In genomic region chr2:32082229-32082628, GRCm38 (mm10) we compare ENCODE assay signal across 9 mouse cellular contexts. TPM values are rescaled to one million over a fixed set of nuclear protein-coding genes. Genes with fewer than 3 reads are reported as not detected.
DNase-seq lines count a peak whose midpoint lies in the region; ATAC-seq and TF ChIP-seq lines count a peak whose summit lies in the region.
"Had no signal": no experiment of that assay in that cellular context is flagged by ENCODE, and none has a peak within 500 bp of the region (broad histone marks: within the 10 kb centered on the region; RNA-seq: fewer than 3 reads in every experiment).

No protein-coding gene starts in this region.

- peak overlapping the region; percentile 99 for H3K4me2 ChIP-seq in lung, embryonic 14.5 days
- peak overlapping the region; percentile 100 for H3K4me2 ChIP-seq in stomach, embryonic 15.5 days

- 25% methylated on average over 2 of the region's 2 CpGs for WGBS in lung, embryonic 14.5 days
- 35% methylated on average over 2 of the region's 2 CpGs for WGBS in hindbrain, embryonic 10.5 days
- 52% methylated on average over 2 of the region's 2 CpGs for WGBS in stomach, embryonic 15.5 days

- no peaks in the 10 kb centered on the region for H3K9me3 ChIP-seq in lung, embryonic 14.5 days (ENCODE audit: low read depth, low read length)
- H3K9me3 ChIP-seq in hindbrain, embryonic 10.5 days, result no peaks in the 10 kb centered on the region; the same call in 1 of the 2 replicates
- no peaks in the 10 kb centered on the region for H3K9me3 ChIP-seq in stomach, embryonic 15.5 days

- peaks cover 38% of the 10 kb centered on the region for H3K27me3 ChIP-seq in lung, embryonic 14.5 days (ENCODE audit: insufficient read depth, low read length)
- H3K27me3 ChIP-seq in hindbrain, embryonic 10.5 days (ENCODE audit: insufficient read depth, poor library complexity, severe bottlenecking), result peaks cover 72% of the 10 kb centered on the region
- H3K27me3 ChIP-seq in stomach, embryonic 15.5 days (replicated peaks), result peaks cover 52% of the 10 kb centered on the region

- no peak for DNase-seq in lung, embryonic 14.5 days
- DNase-seq in lung, postnatal 4 days, result no peak
- no peak for DNase-seq in hindbrain, embryonic 10.5 days (ENCODE audit: low spot score)
- DNase-seq in liver, result peak; percentile 23
- DNase-seq in cerebellum, adult 9-11 months, result no peak
- no peak for DNase-seq in adipocyte (ENCODE audit: low spot score)
- DNase-seq in kidney, postnatal 10 days, result no peak
- DNase-seq: right cerebral cortex, adult 18-20 months had no signal

- no peaks in the 10 kb centered on the region for H3K4me1 ChIP-seq in lung, embryonic 14.5 days (ENCODE audit: insufficient read depth)
- peaks cover 46% of the 10 kb centered on the region for H3K4me1 ChIP-seq in hindbrain, embryonic 10.5 days (replicated peaks)
- H3K4me1 ChIP-seq in stomach, embryonic 15.5 days, result peaks cover 14% of the 10 kb centered on the region

- H3K27ac ChIP-seq in lung, embryonic 14.5 days (ENCODE audit: low read depth), result peak overlapping the region; percentile 30; the same call in 1 of the 2 replicates
- H3K27ac ChIP-seq in hindbrain, embryonic 10.5 days, result no peak overlapping the region
- no peak overlapping the region for H3K27ac ChIP-seq in stomach, embryonic 15.5 days

- H3K9ac ChIP-seq in lung, embryonic 14.5 days, result peak overlapping the region; percentile 57
- H3K9ac ChIP-seq in stomach, embryonic 15.5 days, result no peak overlapping the region

- no peak for ATAC-seq in lung, embryonic 14.5 days (ENCODE audit: insufficient read depth)
- no peak for ATAC-seq in stomach, embryonic 15.5 days (ENCODE audit: insufficient read depth, low FRiP score, low read depth)

- TF ChIP-seq CTCF in lung, embryonic 14.5 days (IDR thresholded peaks at IDR 0.05; ENCODE audit: low read depth), result no peak

- H3K36me3 ChIP-seq in lung, embryonic 14.5 days (ENCODE audit: insufficient read depth), result no peaks in the 10 kb centered on the region
- H3K36me3 ChIP-seq in hindbrain, embryonic 10.5 days, result no peaks in the 10 kb centered on the region
- no peaks in the 10 kb centered on the region for H3K36me3 ChIP-seq in stomach, embryonic 15.5 days

- peak overlapping the region; percentile 60 for H3K4me3 ChIP-seq in lung, embryonic 14.5 days (ENCODE audit: low read depth, low read length)
- peak overlapping the region; percentile 78 for H3K4me3 ChIP-seq in hindbrain, embryonic 10.5 days
- H3K4me3 ChIP-seq in stomach, embryonic 15.5 days (replicated peaks), result peak overlapping the region; percentile 57

RNA-seq across cellular contexts. Expression of gene Fam78a, which starts 2.4 kb away (rescaled TPM):
- polyA plus RNA-seq in lung, embryonic 14.5 days (2014; fragmentation: Nextera tagmentation; extraction: Ambion mirVana), result 4.5 and 4.9 TPM in 2 replicates
- polyA plus RNA-seq in hindbrain, embryonic 10.5 days (2016; fragmentation: Nextera tagmentation; extraction: Ambion mirVana), result 1.5 and 2.2 TPM in 2 replicates
- polyA plus RNA-seq in stomach, embryonic 15.5 days (2015; fragmentation: Nextera tagmentation; extraction: Ambion mirVana), result 1.7 and 2.2 TPM in 2 replicates

RNA-seq across cellular contexts. Expression of gene Plpp7, which starts 13.1 kb away (rescaled TPM):
- 2.5 and 3.9 TPM in 2 replicates for polyA plus RNA-seq in lung, embryonic 14.5 days (2014; fragmentation: Nextera tagmentation; extraction: Ambion mirVana)
- polyA plus RNA-seq in hindbrain, embryonic 10.5 days (2016; fragmentation: Nextera tagmentation; extraction: Ambion mirVana), result 7.6 and 7.9 TPM in 2 replicates
- 4.4 and 4.8 TPM in 2 replicates for polyA plus RNA-seq in stomach, embryonic 15.5 days (2015; fragmentation: Nextera tagmentation; extraction: Ambion mirVana)
